Mouse (Mus musculus) myocyte (in vitro differentiated cells): ENCODE data around the gene Emc10. TPM values are rescaled to one million over a fixed set of nuclear protein-coding genes. Genes with fewer than 3 reads are reported as not detected.
A peak's percentile ranks its signal among the peaks of the same experiment; 100 is the strongest.

ENCODE experiments used
- H3K27me3 ChIP-seq: one replicate; pipeline ENCODE4 v1.6.1; 2011; ENCODE audit not compliant: control insufficient read depth, insufficient read depth, insufficient read length
- H3K36me3 ChIP-seq: one replicate; pipeline ENCODE4 v1.6.1; 2011; ENCODE audit not compliant: control insufficient read depth, insufficient read depth
- H3K4me2 ChIP-seq: one replicate; pipeline ENCODE4 v1.6.1; 2011; ENCODE audit warnings: low read depth, control low read depth
- H3K4me3 ChIP-seq: one replicate; pipeline ENCODE4 v1.5.1; 2011; ENCODE audit warnings: mild to moderate bottlenecking, control low read depth, moderate library complexity
- H3K79me2 ChIP-seq: one replicate; pipeline ENCODE4 v1.6.1; 2011; ENCODE audit not compliant: control insufficient read depth, insufficient read depth
- H3ac ChIP-seq: one replicate; pipeline ENCODE4 v1.6.1; 2011; ENCODE audit not compliant: control insufficient read depth, insufficient read length
- CEBPB ChIP-seq: IDR thresholded peaks from 2 replicates; pipeline ENCODE4 v1.6.1; 2011; ENCODE audit warnings: mild to moderate bottlenecking, moderate library complexity; ENCODE audit not compliant: poor library complexity, insufficient read depth, severe bottlenecking
- E2F4 ChIP-seq: IDR thresholded peaks from one replicate; pipeline ENCODE4 v1.6.1; 2011; ENCODE audit warnings: mild to moderate bottlenecking, control low read depth, moderate library complexity; ENCODE audit not compliant: insufficient read depth
- MAX ChIP-seq: IDR thresholded peaks from one replicate; pipeline ENCODE4 v1.6.1; 2011; ENCODE audit warnings: low read depth, mild to moderate bottlenecking, control low read depth
- MYOD1 ChIP-seq, 3 experiments: IDR thresholded peaks; one replicate each; pipeline ENCODE4 v1.6.1; 2011; ENCODE audit warnings: control low read depth in 2 of 3, low read depth in 2 of 3, mild to moderate bottlenecking in 2 of 3, moderate library complexity in 1 of 3; ENCODE audit not compliant: insufficient read length in 2 of 3, control insufficient read depth in 1 of 3
- MYOG ChIP-seq, 3 experiments: IDR thresholded peaks; one replicate each; pipeline ENCODE4 v1.6.1; 2011; ENCODE audit warnings: control low read depth in 2 of 3, low read depth in 2 of 3, mild to moderate bottlenecking in 2 of 3; ENCODE audit not compliant: insufficient read length in 2 of 3, control insufficient read depth in 1 of 3, insufficient read depth in 1 of 3
- POLR2A ChIP-seq: IDR thresholded peaks from one replicate; pipeline ENCODE4 v1.6.1; 2011; ENCODE audit warnings: low read depth, mild to moderate bottlenecking, control low read depth, moderate library complexity; ENCODE audit not compliant: insufficient read length
- POLR2AphosphoS2 ChIP-seq: IDR thresholded peaks from one replicate; pipeline ENCODE4 v1.6.1; 2011; ENCODE audit warnings: low read depth, control low read depth; ENCODE audit not compliant: insufficient read length
- REST ChIP-seq: IDR thresholded peaks from one replicate; pipeline ENCODE4 v1.6.1; 2011; ENCODE audit warnings: mild to moderate bottlenecking, control low read depth, moderate library complexity; ENCODE audit not compliant: insufficient read depth, insufficient read length
- SRF ChIP-seq: IDR thresholded peaks from one replicate; pipeline ENCODE4 v1.6.1; 2011; ENCODE audit warnings: low read depth; ENCODE audit not compliant: control insufficient read depth, insufficient read length
- TCF12 ChIP-seq: IDR thresholded peaks from one replicate; pipeline ENCODE4 v1.6.1; 2011; ENCODE audit warnings: mild to moderate bottlenecking, control low read depth; ENCODE audit not compliant: poor library complexity, insufficient read depth, severe bottlenecking
- TCF3 ChIP-seq: IDR thresholded peaks from one replicate; pipeline ENCODE4 v1.6.1; 2011; ENCODE audit warnings: low read depth, control low read depth; ENCODE audit not compliant: insufficient read length
- USF1 ChIP-seq: IDR thresholded peaks from one replicate; pipeline ENCODE4 v1.6.1; 2011; ENCODE audit warnings: low read depth, mild to moderate bottlenecking, control low read depth, moderate library complexity
- polyA plus RNA-seq: library from polyadenylated mRNA; unstranded; fragments of >200 nt; fragmentation: generic; extraction: Trizol; gene quantifications from one replicate; pipeline ENCODE4 v1.2.1, GENCODE M21; 2012; ENCODE audit warnings: missing spikeins

The Emc10 gene
- polyA plus RNA-seq, 1 experiment, result 98.2 TPM

DNA sequence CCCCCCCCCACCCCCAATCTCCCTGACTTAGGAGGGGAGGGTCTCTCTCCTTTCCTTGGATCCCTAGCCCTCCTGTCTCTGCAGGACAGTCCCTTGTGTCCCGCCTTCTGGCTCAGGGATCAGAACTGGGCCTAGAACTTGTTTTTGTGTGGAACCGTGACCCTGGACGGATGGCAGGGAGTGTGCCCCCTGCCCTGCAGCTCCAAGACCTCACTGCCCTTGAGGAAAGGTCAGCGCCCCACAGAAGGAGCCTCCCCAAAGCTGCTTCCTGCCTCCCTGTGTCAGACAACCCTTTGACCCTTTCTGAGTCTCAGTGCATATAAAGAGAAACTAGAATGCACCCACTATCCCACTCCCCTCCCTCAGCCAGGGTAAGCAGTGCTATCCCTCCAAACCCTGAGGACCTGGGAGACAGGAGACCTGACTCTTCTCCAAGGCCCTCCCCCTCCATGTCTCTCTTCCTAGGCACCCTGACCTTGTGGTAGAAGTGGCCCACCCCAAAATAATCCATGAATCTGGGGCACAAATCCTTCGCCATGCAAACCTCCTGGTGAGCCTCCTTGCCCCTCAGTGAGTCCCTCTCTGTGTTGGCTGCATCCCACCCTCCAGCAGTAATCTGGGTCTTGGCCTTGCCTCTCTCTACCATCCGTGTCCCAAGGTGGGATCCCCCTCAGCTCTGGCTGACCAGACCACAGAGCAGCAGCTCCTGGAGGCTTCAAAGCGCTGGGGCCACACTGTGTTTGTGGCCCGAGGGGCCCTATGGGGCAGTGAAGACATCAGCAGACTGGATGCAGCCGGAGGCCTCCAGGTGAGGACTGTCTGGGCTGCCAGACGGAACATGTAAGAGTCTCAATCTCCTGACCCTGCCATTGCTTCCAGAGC, 30.1 kb downstream of the Emc10 start:
- H3K4me3 ChIP-seq, result peak overlapping the region; percentile 75
- TF ChIP-seq MAX, result no peak
- no peak for TF ChIP-seq MYOG (IDR thresholded peaks at IDR 0.05; ENCODE audit: control insufficient read depth in 1 of 3, insufficient read depth in 1 of 3, insufficient read length in 2 of 3, low read depth in 2 of 3)
- TF ChIP-seq SRF, result no peak
- TF ChIP-seq TCF12, result no peak
- no peak for TF ChIP-seq POLR2A
- TF ChIP-seq E2F4, result no peak
- TF ChIP-seq USF1, result no peak
- TF ChIP-seq CEBPB, result no peak
- no peak for TF ChIP-seq POLR2AphosphoS2
- no peak for TF ChIP-seq TCF3

DNA sequence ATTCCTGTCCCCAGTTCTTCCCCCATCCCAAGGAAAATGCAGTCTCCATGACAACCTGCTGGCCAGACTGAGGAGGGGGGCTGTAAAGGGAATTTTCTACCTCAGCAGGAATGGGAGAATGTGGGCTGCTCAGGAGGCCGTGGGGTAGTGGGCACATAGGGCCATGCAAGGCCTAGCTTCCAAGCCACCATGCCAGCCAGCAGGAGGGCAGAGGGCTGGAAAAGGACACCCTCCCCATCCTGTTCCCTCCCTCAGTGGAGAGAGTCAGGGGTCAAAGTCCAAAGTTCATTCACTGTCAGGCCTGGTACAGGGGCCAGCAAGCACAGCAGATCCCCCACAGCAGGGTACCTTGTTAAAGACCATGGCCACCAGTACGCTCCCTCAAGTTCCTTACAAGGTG, 31.2 kb downstream of the Emc10 start, which contains the start of gene Aspdh:
Gene Aspdh, plus strand, starts transcription at position 281 of the 400 bp plus-strand sequence.
- Histone ChIP-seq H3K4me2 (no peak within 1 kb of the TSS), H3ac (no peak within 1 kb of the TSS), H3K79me2 (no peaks in the 10 kb centered on the region), H3K27me3 (peaks cover 40% of the 10 kb centered on the region), H3K36me3 (no peaks in the 10 kb centered on the region), H3K4me3 (no peak within 1 kb of the TSS)
- no peak for TF ChIP-seq MYOD1 (IDR thresholded peaks at IDR 0.05; ENCODE audit: control insufficient read depth in 1 of 3, insufficient read length in 2 of 3, low read depth in 2 of 3)

More for the DNA sequence above, 30.1 kb downstream of the Emc10 start:
- Histone ChIP-seq H3K27me3 (peaks cover 30% of the 10 kb centered on the region), H3K36me3 (no peaks in the 10 kb centered on the region), H3ac (no peak overlapping the region), H3K4me2 (no peak overlapping the region), H3K79me2 (no peaks in the 10 kb centered on the region)

DNA sequence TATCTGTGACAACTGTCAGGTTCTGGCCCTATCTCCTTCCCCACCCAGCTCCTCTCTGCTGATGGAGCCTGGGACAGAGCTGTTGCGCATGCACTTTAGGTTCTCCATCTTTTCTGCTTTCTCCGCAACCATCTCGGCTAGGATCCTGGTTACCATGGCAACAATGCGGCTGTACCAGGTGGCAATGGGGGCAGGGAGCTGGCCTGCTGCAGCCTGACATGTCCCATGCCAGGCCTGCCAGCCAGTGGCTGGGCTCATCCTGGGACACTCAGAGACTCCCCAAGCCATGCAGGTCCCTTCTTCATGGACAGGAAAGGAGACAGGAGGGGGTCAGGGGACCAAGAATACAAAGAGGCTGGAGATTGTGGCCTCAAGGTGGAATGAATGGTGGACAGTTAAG, 31.8 kb downstream of the Emc10 start:
- no peak overlapping the region for H3K4me2 ChIP-seq
- no peaks in the 10 kb centered on the region for H3K36me3 ChIP-seq
- TF ChIP-seq MAX (no peak), TCF3 (no peak), CEBPB (no peak), POLR2A (no peak), MYOG (IDR thresholded peaks at IDR 0.05; ENCODE audit: control insufficient read depth in 1 of 3, insufficient read depth in 1 of 3, insufficient read length in 2 of 3, low read depth in 2 of 3) (no peak), SRF (no peak), E2F4 (no peak), USF1 (no peak), POLR2AphosphoS2 (no peak), REST (no peak)
- no peaks in the 10 kb centered on the region for H3K79me2 ChIP-seq
- H3K4me3 ChIP-seq, result no peak overlapping the region
- peaks cover 46% of the 10 kb centered on the region for H3K27me3 ChIP-seq
- H3ac ChIP-seq, result no peak overlapping the region

DNA sequence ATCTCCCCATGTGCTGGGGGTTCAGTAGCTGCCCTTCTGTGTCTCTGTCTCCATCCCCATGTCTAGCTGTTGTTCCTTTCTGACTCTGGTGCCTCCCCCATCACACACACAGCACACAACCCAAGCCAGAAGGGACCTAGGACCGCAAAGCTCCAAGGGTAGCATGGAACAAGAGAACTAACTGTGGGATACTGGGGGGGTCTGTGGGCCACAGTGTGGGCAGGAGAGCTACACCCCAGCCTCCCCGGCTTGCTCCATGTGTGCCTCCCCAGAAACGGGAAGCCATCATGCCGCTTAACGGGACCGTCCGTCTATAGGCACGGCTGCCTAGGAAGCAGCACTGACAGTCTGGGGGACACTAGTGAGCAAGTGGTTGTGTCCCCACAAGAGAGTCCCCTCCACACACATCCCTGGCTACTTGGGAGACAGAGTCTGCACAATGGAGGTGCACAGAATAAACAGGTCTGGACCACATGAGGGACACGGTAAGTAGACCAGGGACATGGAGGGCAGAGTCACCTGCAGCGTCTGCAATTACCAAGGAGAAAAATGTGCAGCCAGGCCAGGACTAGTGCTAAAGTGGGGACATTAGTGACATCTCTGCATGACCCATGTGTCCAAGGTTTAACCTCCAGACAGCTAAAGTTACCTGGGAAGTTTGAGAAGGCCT, 32.6 kb downstream of the Emc10 start:
- H3K79me2 ChIP-seq, result no peaks in the 10 kb centered on the region
- H3K4me3 ChIP-seq, result no peak overlapping the region
- no peak overlapping the region for H3K4me2 ChIP-seq
- no peaks in the 10 kb centered on the region for H3K36me3 ChIP-seq
- no peak for TF ChIP-seq USF1
- TF ChIP-seq TCF3, result no peak
- no peak for TF ChIP-seq REST
- TF ChIP-seq MYOD1 (IDR thresholded peaks at IDR 0.05; ENCODE audit: control insufficient read depth in 1 of 3, insufficient read length in 2 of 3, low read depth in 2 of 3), result no peak
- TF ChIP-seq TCF12, result no peak
- no peak for TF ChIP-seq SRF
- no peak for TF ChIP-seq MAX
- TF ChIP-seq MYOG (IDR thresholded peaks at IDR 0.05; ENCODE audit: control insufficient read depth in 1 of 3, insufficient read depth in 1 of 3, insufficient read length in 2 of 3, low read depth in 2 of 3), result no peak
- TF ChIP-seq POLR2A, result no peak
- TF ChIP-seq POLR2AphosphoS2, result no peak
- no peak for TF ChIP-seq E2F4
- no peak for TF ChIP-seq CEBPB
- no peak overlapping the region for H3ac ChIP-seq
- peaks cover 50% of the 10 kb centered on the region for H3K27me3 ChIP-seq
